Mouse (Mus musculus) G1E (cell line): ENCODE measurements at regions not wholly inside any gene's neighbourhood (a gene's known extent, or its start where the extent isn't known, plus 50 kb on each side); places are given as distances from the start of the nearest gene placed in this dataset.

ENCODE experiments used
- CTCF ChIP-seq: IDR thresholded peaks from 2 replicates; pipeline ENCODE4 v1.5.1; 2012; ENCODE audit warnings: low read depth, low read length, inconsistent platforms, mixed read lengths
- GATA2 ChIP-seq: IDR thresholded peaks from 2 replicates; pipeline ENCODE4 v1.6.1; 2012; ENCODE audit warnings: low read depth, low read length, inconsistent platforms, borderline replicate concordance
- POLR2AphosphoS5 ChIP-seq: IDR thresholded peaks from 2 replicates; pipeline ENCODE4 v1.6.1; 2012; ENCODE audit warnings: low read depth, low read length, inconsistent platforms; ENCODE audit not compliant: insufficient replicate concordance
- TAL1 ChIP-seq: conservative IDR thresholded peaks from 2 replicates; pipeline ENCODE4 v1.6.1; 2012; ENCODE audit warnings: low read depth, low read length, inconsistent platforms, mixed read lengths

DNA sequence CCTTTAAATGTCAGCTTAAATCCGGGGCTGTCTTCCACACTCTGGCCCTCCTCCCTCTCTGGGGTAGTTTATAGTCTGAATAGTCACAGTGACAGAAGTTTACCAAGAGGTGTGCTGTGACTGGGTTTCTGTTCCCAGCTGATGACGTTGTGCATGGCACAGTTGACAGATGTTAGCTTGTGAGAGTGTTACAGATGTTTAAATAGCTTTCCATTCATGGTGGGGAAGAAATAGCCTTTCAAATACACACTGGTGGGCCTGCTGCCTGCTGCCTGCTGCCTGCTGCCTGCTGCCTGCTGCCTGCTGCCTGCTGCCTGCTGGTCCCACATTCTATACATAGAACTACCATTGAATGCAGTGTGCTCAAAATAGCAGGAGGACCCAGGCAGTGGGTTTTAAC lies 324.8 kb upstream of the Sash1 start:
- no peak for TF ChIP-seq CTCF
- TF ChIP-seq TAL1: no peak
- no peak for TF ChIP-seq POLR2AphosphoS5
- no peak for TF ChIP-seq GATA2
